In genomic region chr2:170253681-170254440, GRCm38 (mm10) we compare ENCODE assay signal across 24 mouse cellular contexts.
DNase-seq lines count a peak whose midpoint lies in the region; ATAC-seq and TF ChIP-seq lines count a peak whose summit lies in the region.
"Had no signal": no experiment of that assay in that cellular context is flagged by ENCODE, and none has a peak within 500 bp of the region (broad histone marks: within the 10 kb centered on the region; RNA-seq: fewer than 3 reads in every experiment).

No protein-coding gene starts in this region.

- H3K9me3 ChIP-seq in kidney, postnatal 0 days (replicated peaks; ENCODE audit: low read length) = no peaks in the 10 kb centered on the region
- H3K9me3 ChIP-seq in stomach, postnatal 0 days (ENCODE audit: control insufficient read depth, low read length) = no peaks in the 10 kb centered on the region
- H3K9me3 ChIP-seq: embryonic facial prominence, embryonic 15.5 days; hindbrain, embryonic 15.5 days; neural tube, embryonic 12.5 days had no signal

- no peaks in the 10 kb centered on the region for H3K27me3 ChIP-seq in kidney, postnatal 0 days (ENCODE audit: insufficient read depth, low read length)
- H3K27me3 ChIP-seq in thymus, adult 2 months (ENCODE audit: control insufficient read depth, insufficient read depth, low read length) = no peaks in the 10 kb centered on the region
- H3K27me3 ChIP-seq in stomach, postnatal 0 days (ENCODE audit: control insufficient read depth, insufficient read depth, low read length) = no peaks in the 10 kb centered on the region
- H3K27me3 ChIP-seq: embryonic facial prominence, embryonic 15.5 days; hindbrain, embryonic 15.5 days; neural tube, embryonic 12.5 days had no signal

- H3K27ac ChIP-seq in kidney, postnatal 0 days = no peak overlapping the region
- 0 out of 2 replicates have a peak overlapping the region, but pooled peaks have one; percentile 13 for H3K27ac ChIP-seq in thymus, adult 2 months (ENCODE audit: control insufficient read depth, insufficient read depth, low read length)
- 0 out of 2 replicates have a peak overlapping the region, but pooled peaks have one; percentile 18 for H3K27ac ChIP-seq in stomach, postnatal 0 days (replicated peaks)
- H3K27ac ChIP-seq: embryonic facial prominence, embryonic 15.5 days; hindbrain, embryonic 15.5 days; neural tube, embryonic 12.5 days had no signal

- H3K4me2 ChIP-seq in kidney, postnatal 0 days (ENCODE audit: low read length) = no peak overlapping the region
- no peak overlapping the region for H3K4me2 ChIP-seq in stomach, postnatal 0 days (replicated peaks; ENCODE audit: low read depth)
- H3K4me2 ChIP-seq: embryonic facial prominence, embryonic 15.5 days; heart, embryonic 11.5 days; hindbrain, embryonic 15.5 days; neural tube, embryonic 12.5 days had no signal

- no peak overlapping the region for H3K4me3 ChIP-seq in kidney, postnatal 0 days (replicated peaks; ENCODE audit: low read depth, low read length)
- H3K4me3 ChIP-seq in thymus, adult 2 months (ENCODE audit: control insufficient read depth, insufficient read depth, low read length) = no peak overlapping the region
- no peak overlapping the region for H3K4me3 ChIP-seq in stomach, postnatal 0 days (ENCODE audit: low read depth, low read length)
- H3K4me3 ChIP-seq: embryonic facial prominence, embryonic 15.5 days; hindbrain, embryonic 15.5 days; neural tube, embryonic 12.5 days had no signal

- TF ChIP-seq CTCF in kidney, postnatal 0 days (IDR thresholded peaks at IDR 0.05; ENCODE audit: low read depth) = no peak
- TF ChIP-seq CTCF in thymus, adult 2 months (IDR thresholded peaks at IDR 0.05; ENCODE audit: borderline replicate concordance, control insufficient read depth, extremely low read depth, insufficient read depth, low read length, poor library complexity) = no peak
- TF ChIP-seq CTCF in stomach, postnatal 0 days (IDR thresholded peaks at IDR 0.05; ENCODE audit: low read depth) = no peak

- no peak overlapping the region for H3K9ac ChIP-seq in kidney, postnatal 0 days (ENCODE audit: low read depth, low read length)
- no peak overlapping the region for H3K9ac ChIP-seq in stomach, postnatal 0 days (ENCODE audit: low read length)
- H3K9ac ChIP-seq: embryonic facial prominence, embryonic 15.5 days; hindbrain, embryonic 15.5 days; neural tube, embryonic 12.5 days had no signal

- WGBS in kidney, postnatal 0 days = 65% methylated on average over 9 of the region's 9 CpGs
- WGBS in thymus, adult 2 months = 79% methylated on average over 9 of the region's 9 CpGs
- WGBS in stomach, postnatal 0 days = 67% methylated on average over 9 of the region's 9 CpGs

- no peak for TF ChIP-seq EP300 in stomach, postnatal 0 days (optimal IDR thresholded peaks at IDR 0.05)

- no peak for TF ChIP-seq POLR2A in thymus, adult 2 months (IDR thresholded peaks at IDR 0.05; ENCODE audit: control insufficient read depth, extremely low read depth, insufficient read depth, low read length, poor library complexity)

- DNase-seq in kidney, postnatal 0 days (ENCODE audit: low spot score) = peak; percentile 24
- no peak for DNase-seq in kidney, adult 11 months
- DNase-seq in thymus, adult 2 months = no peak
- no peak for DNase-seq in thymus, postnatal 10 days (ENCODE audit: low spot score in 2 of 2)
- DNase-seq in stomach, postnatal 0 days (ENCODE audit: low spot score) = no peak
- DNase-seq in right cerebral cortex, adult 2 months (ENCODE audit: low spot score in 2 of 2) = no peak
- no peak for DNase-seq in cerebellum, adult 11-12 months
- DNase-seq: adrenal gland, adult 8-10 months; cerebellum, postnatal 10 days; embryo, embryonic 11 days; gastrocnemius, postnatal 25 days; heart, postnatal 14 days; kidney, postnatal 36 days; liver; right cerebral cortex, postnatal 14 days; thymus, adult 18-20 months had no signal

- H3K4me1 ChIP-seq in kidney, postnatal 0 days (replicated peaks; ENCODE audit: insufficient read depth, low read length) = no peaks in the 10 kb centered on the region; the same call in 1 of the 2 replicates
- peaks cover 14% of the 10 kb centered on the region for H3K4me1 ChIP-seq in thymus, adult 2 months (replicated peaks; ENCODE audit: control insufficient read depth, insufficient read depth, low read length)
- H3K4me1 ChIP-seq in stomach, postnatal 0 days (replicated peaks; ENCODE audit: control insufficient read depth, insufficient read depth) = no peaks in the 10 kb centered on the region
- H3K4me1 ChIP-seq: embryonic facial prominence, embryonic 15.5 days; hindbrain, embryonic 15.5 days; neural tube, embryonic 12.5 days had no signal

- ATAC-seq in kidney, postnatal 0 days (replicated peaks; ENCODE audit: low FRiP score, low read depth) = no peak
- peak; percentile 9 for ATAC-seq in common myeloid progenitor, adult 5-6 weeks (replicated peaks; ENCODE audit: low read depth, poor library complexity, severe bottlenecking)
- ATAC-seq in stomach, postnatal 0 days (ENCODE audit: low FRiP score, low TSS enrichment) = no peak
- ATAC-seq: CD4-positive, CD25-positive, alpha-beta regulatory T cell, adult 4 months; intestine, embryonic 16.5 days; lung, postnatal 0 days had no signal

- no peaks in the 10 kb centered on the region for H3K36me3 ChIP-seq in kidney, postnatal 0 days (ENCODE audit: insufficient read depth, low read length)
- no peaks in the 10 kb centered on the region for H3K36me3 ChIP-seq in thymus, adult 2 months (ENCODE audit: control insufficient read depth, insufficient read depth, low read length)
- no peaks in the 10 kb centered on the region for H3K36me3 ChIP-seq in stomach, postnatal 0 days (ENCODE audit: control insufficient read depth, insufficient read depth, low read length)
- H3K36me3 ChIP-seq: embryonic facial prominence, embryonic 15.5 days; hindbrain, embryonic 15.5 days; neural tube, embryonic 12.5 days had no signal
